Mouse (Mus musculus) neural tube, embryonic 12.5 days (tissue): ENCODE measurements at regions not wholly inside any gene's neighbourhood (a gene's known extent, or its start where the extent isn't known, plus 50 kb on each side); places are given as distances from the start of the nearest gene placed in this dataset.

Experiments used
- ATAC-seq: fragments of 200-750 bp; cut with Nextera tagmentation; 2 replicates; pipeline ENCODE4 v1.8.0; 2017; ENCODE audit warnings: low read depth, mild to moderate bottlenecking, moderate TSS enrichment, moderate library complexity; ENCODE audit not compliant: low FRiP score
- H3K27ac ChIP-seq: fragments of 300-500 bp; sonication (generic); 2 replicates; pipeline ENCODE4 v1.5.1; 2016
- H3K27me3 ChIP-seq: fragments of 300-500 bp; sonication (generic); replicated peaks from 2 replicates; pipeline ENCODE4 v1.6.1; 2016; ENCODE audit warnings: mild to moderate bottlenecking
- H3K36me3 ChIP-seq: fragments of 300-500 bp; sonication (generic); 2 replicates; pipeline ENCODE4 v1.6.1; 2016; ENCODE audit warnings: mild to moderate bottlenecking
- H3K4me1 ChIP-seq: fragments of 300-500 bp; sonication (generic); 2 replicates; pipeline ENCODE4 v1.6.1; 2016
- H3K4me2 ChIP-seq: fragments of 300-500 bp; sonication (generic); replicated peaks from 2 replicates; pipeline ENCODE4 v1.6.1; 2016; ENCODE audit warnings: mild to moderate bottlenecking
- H3K4me3 ChIP-seq: fragments of 300-500 bp; sonication (generic); 2 replicates; pipeline ENCODE4 v1.5.1; 2016
- H3K9ac ChIP-seq: fragments of 300-500 bp; sonication (generic); 2 replicates; pipeline ENCODE4 v1.6.1; 2016; ENCODE audit warnings: mild to moderate bottlenecking
- H3K9me3 ChIP-seq: fragments of 300-500 bp; sonication (generic); 2 replicates; pipeline ENCODE4 v1.6.1; 2016; ENCODE audit warnings: mild to moderate bottlenecking
- WGBS: fragments of 180-500 bp; shearing (Covaris S2); methylation state at CpG from one replicate; pipeline ENCODE4 v1.1.7; 2016; 5-methylcytosine and 5-hydroxymethylcytosine counted together

- Histone ChIP-seq H3K9ac (no peak overlapping the region), H3K4me1 (no peaks in the 10 kb centered on the region), H3K4me3 (no peak overlapping the region), H3K36me3 (no peaks in the 10 kb centered on the region), H3K27ac (no peak overlapping the region), H3K27me3 (0 out of 2 replicates have a peak, but pooled peaks cover 5% of the 10 kb centered on the region), H3K9me3 (no peaks in the 10 kb centered on the region), H3K4me2 (no peak overlapping the region)
- WGBS = 52% methylated on average over 6 of the region's 6 CpGs
- ATAC-seq = no peak
These were observed 148.8 kb upstream of the Pitx1 start for GRCm38 (mm10) chr13:55984772-55985171.

- Histone ChIP-seq H3K27me3 (0 out of 2 replicates have a peak, but pooled peaks cover 5% of the 10 kb centered on the region), H3K27ac (no peak overlapping the region), H3K4me1 (no peaks in the 10 kb centered on the region), H3K36me3 (no peaks in the 10 kb centered on the region), H3K4me2 (no peak overlapping the region), H3K9me3 (no peaks in the 10 kb centered on the region), H3K9ac (no peak overlapping the region), H3K4me3 (no peak overlapping the region)
- 43% methylated on average over 9 of the region's 9 CpGs for WGBS
- ATAC-seq = no peak
These were observed 147.9 kb upstream of the Pitx1 start for GRCm38 (mm10) chr13:55983851-55984250.

DNA sequence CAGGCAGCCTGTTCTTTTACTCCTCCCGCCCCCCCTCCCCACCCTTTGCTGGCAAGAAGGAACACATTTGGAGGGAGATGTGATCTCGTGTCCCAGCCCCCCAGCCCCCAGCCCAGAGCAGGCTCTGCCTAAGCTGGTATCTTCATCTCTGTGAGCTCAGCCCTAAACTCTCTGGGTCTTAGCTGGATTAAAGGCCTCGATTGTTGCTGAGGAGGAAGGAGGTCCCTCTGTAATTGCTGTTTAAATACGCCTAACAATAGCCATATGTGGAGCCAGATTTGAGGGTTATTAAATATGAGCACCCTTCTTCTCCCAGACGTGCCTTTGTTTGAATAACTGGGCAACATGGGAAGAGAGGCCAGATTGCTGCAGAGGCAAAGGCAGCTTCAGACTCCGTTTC is 145.0 kb upstream of the Pitx1 start:
- 57% methylated on average over 6 of the region's 6 CpGs for WGBS
- no peak for ATAC-seq
- no peak overlapping the region for H3K27ac ChIP-seq
- H3K4me3 ChIP-seq = no peak overlapping the region
- H3K4me2 ChIP-seq = no peak overlapping the region
- H3K27me3 ChIP-seq = 0 out of 2 replicates have a peak, but pooled peaks cover 5% of the 10 kb centered on the region
- no peaks in the 10 kb centered on the region for H3K36me3 ChIP-seq
- H3K4me1 ChIP-seq = peaks cover 12% of the 10 kb centered on the region
- H3K9me3 ChIP-seq = no peaks in the 10 kb centered on the region
- no peak overlapping the region for H3K9ac ChIP-seq

- H3K27me3 ChIP-seq = no peaks in the 10 kb centered on the region
- 77% methylated on average over 3 of the region's 3 CpGs for WGBS
- no peak for ATAC-seq
- no peak overlapping the region for H3K9ac ChIP-seq
- H3K4me1 ChIP-seq = peaks cover 12% of the 10 kb centered on the region
- H3K4me2 ChIP-seq = no peak overlapping the region
- H3K9me3 ChIP-seq = no peaks in the 10 kb centered on the region
- H3K27ac ChIP-seq = no peak overlapping the region
- H3K36me3 ChIP-seq = no peaks in the 10 kb centered on the region
- no peak overlapping the region for H3K4me3 ChIP-seq
These were observed 141.9 kb upstream of the Pitx1 start for GRCm38 (mm10) chr13:55977902-55978301.

DNA sequence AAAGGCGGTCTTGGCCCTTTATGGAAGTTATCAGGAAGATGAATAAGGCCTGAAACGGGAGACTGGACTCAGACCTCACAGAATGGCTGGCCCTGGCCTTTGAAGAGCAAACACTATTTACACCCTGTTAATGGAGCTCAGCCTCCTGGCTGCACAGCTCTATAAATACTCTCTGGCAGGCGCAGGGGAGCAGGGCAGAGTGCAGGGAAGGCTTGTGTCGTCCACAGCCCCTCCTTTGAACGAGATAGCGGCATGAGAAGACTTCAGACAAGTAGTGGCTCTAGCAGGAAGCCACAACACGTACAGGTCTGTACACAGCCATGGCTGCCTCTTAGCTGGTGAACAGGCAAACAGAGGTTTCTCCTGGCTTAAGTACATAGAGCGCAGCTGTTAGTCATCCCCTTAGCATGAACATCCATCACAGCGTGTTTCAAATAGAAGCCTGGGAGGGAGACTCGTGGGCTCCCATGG is 141.0 kb upstream of the Pitx1 start:
- Histone ChIP-seq H3K4me3 (no peak overlapping the region), H3K9ac (no peak overlapping the region), H3K36me3 (no peaks in the 10 kb centered on the region), H3K4me2 (peak overlapping the region; percentile 2; the same call in 1 of the 2 replicates), H3K27me3 (no peaks in the 10 kb centered on the region), H3K27ac (no peak overlapping the region), H3K9me3 (no peaks in the 10 kb centered on the region), H3K4me1 (peaks cover 12% of the 10 kb centered on the region)
- WGBS = 15% methylated on average over 10 of the region's 10 CpGs
- ATAC-seq = no peak

GRCm38 (mm10) chr13:55974105-55974504 is 138.1 kb upstream of the Pitx1 start:
- no peak overlapping the region for H3K27ac ChIP-seq
- 63% methylated on average over 5 of the region's 5 CpGs for WGBS

GRCm38 (mm10) chr13:55970687-55971086 is 134.7 kb upstream of the Pitx1 start:
- Histone ChIP-seq H3K27ac (no peak overlapping the region), H3K9ac (no peak overlapping the region), H3K4me3 (no peak overlapping the region), H3K36me3 (no peaks in the 10 kb centered on the region), H3K9me3 (peaks cover 7% of the 10 kb centered on the region), H3K27me3 (peaks cover 5% of the 10 kb centered on the region), H3K4me2 (no peak overlapping the region), H3K4me1 (no peaks in the 10 kb centered on the region)
- ATAC-seq = no peak
- WGBS = 80% methylated on average over 6 of the region's 6 CpGs

More at GRCm38 (mm10) chr13:55974105-55974504, 138.1 kb upstream of the Pitx1 start:
- Histone ChIP-seq H3K9me3 (peaks cover 7% of the 10 kb centered on the region), H3K9ac (no peak overlapping the region), H3K4me3 (no peak overlapping the region), H3K4me1 (peaks cover 12% of the 10 kb centered on the region), H3K36me3 (no peaks in the 10 kb centered on the region), H3K4me2 (no peak overlapping the region), H3K27me3 (no peaks in the 10 kb centered on the region)
- ATAC-seq = no peak

DNA sequence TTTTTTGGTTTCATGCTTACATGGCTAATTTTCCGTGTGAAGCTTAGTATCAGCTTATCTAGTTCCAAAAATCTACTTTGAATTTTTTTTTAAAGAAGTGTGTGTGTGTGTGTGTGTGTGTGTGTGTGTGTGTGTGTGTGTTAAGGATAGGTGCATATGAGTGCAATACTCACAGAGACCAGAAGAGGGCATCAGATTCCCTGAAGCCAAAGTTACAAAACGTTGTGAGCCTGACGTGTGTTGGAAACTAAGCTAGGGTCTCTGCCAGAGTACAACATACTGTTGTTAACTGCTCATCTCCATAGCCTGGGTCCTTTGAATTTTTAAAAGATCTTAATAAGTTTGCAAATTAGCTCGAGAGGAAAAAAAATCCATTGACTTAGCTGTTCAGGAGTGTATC is 133.5 kb upstream of the Pitx1 start:
- H3K27me3 ChIP-seq = peaks cover 16% of the 10 kb centered on the region
- H3K36me3 ChIP-seq = no peaks in the 10 kb centered on the region
- 93% methylated on average over 4 of the region's 4 CpGs for WGBS
- no peak overlapping the region for H3K27ac ChIP-seq
- 0 out of 2 replicates have a peak, but pooled peaks cover 6% of the 10 kb centered on the region for H3K4me1 ChIP-seq
- no peak overlapping the region for H3K4me2 ChIP-seq
- no peak for ATAC-seq
- H3K4me3 ChIP-seq = no peak overlapping the region
- H3K9me3 ChIP-seq = peaks cover 7% of the 10 kb centered on the region
- no peak overlapping the region for H3K9ac ChIP-seq

DNA sequence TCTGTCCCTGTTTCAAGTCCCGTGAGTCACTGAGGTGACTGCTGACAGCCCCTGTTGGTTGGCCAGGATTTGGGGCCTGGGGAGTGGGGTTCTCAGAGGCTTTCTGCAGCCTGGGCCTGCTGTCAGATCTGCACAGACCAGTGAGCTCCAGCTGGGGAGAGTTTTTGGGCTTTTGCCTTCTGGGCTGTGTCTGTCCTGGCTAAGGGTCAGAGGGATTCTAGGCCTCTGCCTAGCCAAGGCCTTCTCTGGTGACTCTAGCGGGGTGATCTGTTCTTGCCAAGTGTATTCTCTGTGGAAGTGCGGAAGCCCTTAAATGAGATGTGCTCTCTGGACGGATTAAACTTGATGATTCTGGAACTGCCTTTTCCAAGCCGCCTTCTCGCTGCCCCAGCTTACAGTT is 131.2 kb upstream of the Pitx1 start:
- no peak overlapping the region for H3K4me2 ChIP-seq
- peaks cover 15% of the 10 kb centered on the region for H3K4me1 ChIP-seq
- no peak for ATAC-seq
- H3K27ac ChIP-seq = no peak overlapping the region
- H3K9me3 ChIP-seq = peaks cover 7% of the 10 kb centered on the region
- H3K36me3 ChIP-seq = no peaks in the 10 kb centered on the region
- H3K9ac ChIP-seq = no peak overlapping the region
- H3K4me3 ChIP-seq = no peak overlapping the region
- peaks cover 28% of the 10 kb centered on the region for H3K27me3 ChIP-seq
- 80% methylated on average over 6 of the region's 6 CpGs for WGBS

DNA sequence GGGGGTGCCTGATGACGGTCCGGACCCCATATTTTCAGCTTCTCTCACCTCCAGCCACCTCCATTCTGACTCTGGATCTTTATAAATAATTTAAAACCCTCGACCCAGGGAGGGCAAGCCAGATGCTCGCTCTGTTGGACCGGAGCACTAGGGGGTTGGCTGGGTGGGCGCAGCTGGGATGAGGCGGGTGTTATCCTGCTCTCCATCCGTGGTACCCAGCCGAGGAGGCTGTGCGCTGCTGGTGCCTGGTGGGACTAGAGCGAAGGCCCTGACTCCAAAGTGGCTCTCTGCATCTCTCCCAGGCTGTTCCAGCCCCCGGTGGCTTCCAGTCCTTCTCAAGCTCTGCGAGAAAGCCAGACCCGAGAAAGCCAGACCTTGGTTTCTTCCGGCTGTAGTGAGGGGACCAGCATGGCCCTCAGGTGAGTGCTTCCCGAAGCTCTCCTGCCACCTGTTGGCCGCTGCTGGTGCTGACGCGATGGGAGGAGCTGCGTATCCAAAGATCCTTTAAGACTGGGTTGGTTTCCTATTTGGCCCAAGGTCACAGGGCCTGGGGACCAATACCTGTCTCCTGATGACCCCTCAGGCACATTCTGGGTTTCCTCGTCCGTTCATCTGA is 127.1 kb upstream of the Pitx1 start:
- Histone ChIP-seq H3K4me2 (peak overlapping the region; percentile 64), H3K36me3 (no peaks in the 10 kb centered on the region), H3K27me3 (peaks cover 31% of the 10 kb centered on the region), H3K4me3 (peak overlapping the region; percentile 24; the same call in 1 of the 2 replicates), H3K27ac (no peak overlapping the region), H3K9me3 (no peaks in the 10 kb centered on the region), H3K9ac (no peak overlapping the region), H3K4me1 (peaks cover 15% of the 10 kb centered on the region)
- WGBS = 5% methylated on average over 22 of the region's 22 CpGs
- ATAC-seq = peak; percentile 77

DNA sequence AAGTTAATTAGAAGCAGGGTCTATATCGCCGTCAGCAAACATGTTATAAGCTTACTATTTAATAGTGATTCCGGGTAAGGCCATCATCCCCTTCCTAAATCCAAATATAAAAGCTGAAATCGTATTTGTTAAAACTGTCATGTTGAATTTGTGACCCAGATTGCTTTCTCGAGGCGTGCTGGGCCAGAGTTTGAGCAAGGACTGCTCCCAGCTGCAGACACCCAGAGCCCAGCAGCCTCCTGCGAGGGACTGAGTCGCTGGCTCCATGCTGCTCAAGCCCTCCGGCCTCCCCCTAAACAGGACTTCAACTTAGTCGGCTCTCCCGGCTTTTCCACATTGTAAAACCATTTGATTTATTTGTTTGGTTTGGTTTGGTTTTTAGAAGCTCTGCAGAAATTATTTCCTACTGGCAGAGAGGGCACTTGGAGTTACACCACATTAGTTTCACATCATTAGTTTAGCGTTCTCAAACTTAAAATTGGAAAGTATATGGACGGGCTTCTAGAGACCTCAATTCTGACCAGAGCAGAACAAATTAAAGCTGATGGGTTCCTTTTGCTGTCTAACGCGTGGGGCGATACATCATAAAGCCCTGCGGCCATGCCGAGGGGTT is 126.4 kb upstream of the Pitx1 start:
- Histone ChIP-seq H3K27ac (no peak overlapping the region), H3K36me3 (no peaks in the 10 kb centered on the region), H3K9me3 (no peaks in the 10 kb centered on the region), H3K9ac (no peak overlapping the region), H3K4me3 (no peak overlapping the region), H3K4me1 (peaks cover 15% of the 10 kb centered on the region), H3K4me2 (peak overlapping the region; percentile 64), H3K27me3 (peaks cover 31% of the 10 kb centered on the region)
- ATAC-seq = no peak
- WGBS = 9% methylated on average over 18 of the region's 18 CpGs

GRCm38 (mm10) chr13:55954346-55954745 is 118.4 kb upstream of the Pitx1 start:
- H3K27me3 ChIP-seq = no peaks in the 10 kb centered on the region

GRCm38 (mm10) chr13:55953426-55953825 is 117.4 kb upstream of the Pitx1 start:
- no peak for ATAC-seq
- H3K4me1 ChIP-seq = no peaks in the 10 kb centered on the region
- no peaks in the 10 kb centered on the region for H3K27me3 ChIP-seq
- no peak overlapping the region for H3K4me2 ChIP-seq
- no peak overlapping the region for H3K27ac ChIP-seq
- no peak overlapping the region for H3K4me3 ChIP-seq
- no peak overlapping the region for H3K9ac ChIP-seq
- 97% methylated on average over 2 of the region's 2 CpGs for WGBS
- no peaks in the 10 kb centered on the region for H3K9me3 ChIP-seq
- no peaks in the 10 kb centered on the region for H3K36me3 ChIP-seq

More at GRCm38 (mm10) chr13:55954346-55954745, 118.4 kb upstream of the Pitx1 start:
- WGBS = 82% methylated on average over 6 of the region's 6 CpGs
- no peak overlapping the region for H3K4me2 ChIP-seq
- no peak for ATAC-seq
- no peak overlapping the region for H3K27ac ChIP-seq
- H3K9me3 ChIP-seq = no peaks in the 10 kb centered on the region
- H3K4me3 ChIP-seq = no peak overlapping the region
- no peaks in the 10 kb centered on the region for H3K36me3 ChIP-seq
- no peaks in the 10 kb centered on the region for H3K4me1 ChIP-seq
- H3K9ac ChIP-seq = no peak overlapping the region
